Mouse (Mus musculus) small intestine, adult 2 months (tissue): ENCODE data around the gene Hist2h2aa2. TPM values are rescaled to one million over a fixed set of nuclear protein-coding genes. Genes with fewer than 3 reads are reported as not detected.
A peak's percentile ranks its signal among the peaks of the same experiment; 100 is the strongest.
"Not testable (repeated sequence)": the region's sequence is repeated elsewhere in the genome, so short reads cannot be mapped to it uniquely, and the experiment has no call there.

Experiments used
- H3K27ac ChIP-seq: fragments of 200-500 bp; 2 replicates; pipeline ENCODE4 v1.5.1; 2012; ENCODE audit warnings: low read depth, low read length, control low read depth, inconsistent platforms; ENCODE audit not compliant: insufficient read depth
- H3K27me3 ChIP-seq: fragments of 200-500 bp; 2 replicates; pipeline ENCODE4 v1.6.1; 2012; ENCODE audit warnings: mild to moderate bottlenecking, moderate library complexity, low read length, inconsistent platforms; ENCODE audit not compliant: control insufficient read depth, insufficient read depth
- H3K36me3 ChIP-seq: fragments of 200-500 bp; 2 replicates; pipeline ENCODE4 v1.6.1; 2012; ENCODE audit warnings: mild to moderate bottlenecking, low read length, control low read depth, inconsistent platforms; ENCODE audit not compliant: control insufficient read depth, insufficient read depth
- H3K4me1 ChIP-seq: fragments of 200-500 bp; 2 replicates; pipeline ENCODE4 v1.6.1; 2012; ENCODE audit warnings: low read length, inconsistent platforms, mixed read lengths; ENCODE audit not compliant: control insufficient read depth, insufficient read depth, insufficient read length
- H3K4me3 ChIP-seq: fragments of 200-500 bp; 2 replicates; pipeline ENCODE4 v1.5.1; 2012; ENCODE audit warnings: low read depth, mild to moderate bottlenecking, control low read depth, inconsistent platforms, low read length, moderate library complexity
- CTCF ChIP-seq: fragments of 200-500 bp; IDR thresholded peaks from 2 replicates; pipeline ENCODE4 v1.5.1; 2012; ENCODE audit warnings: low read depth, mild to moderate bottlenecking, control low read depth, inconsistent platforms, low read length, moderate library complexity, mixed read lengths; ENCODE audit not compliant: insufficient replicate concordance, insufficient read length; ENCODE audit errors: extremely low read depth
- POLR2A ChIP-seq: fragments of 200-500 bp; IDR thresholded peaks from 2 replicates; pipeline ENCODE4 v1.6.1; 2012; ENCODE audit warnings: low read depth, mild to moderate bottlenecking, control low read depth, inconsistent platforms, low read length, moderate library complexity
- whole genome bisulfite sequencing: fragments of 180-500 bp; shearing (Covaris S2); methylation state at CpG from one replicate; pipeline ENCODE4 v1.1.7; 2018; 5-methylcytosine and 5-hydroxymethylcytosine counted together
- polyA plus RNA-seq: library from polyadenylated mRNA; depleted of rRNA; stranded (reverse); fragments of >200 nt; gene quantifications from 2 replicates; pipeline ENCODE4 v1.2.3, GENCODE M21; 2012; rRNA removed

Hist2h2aa2 gene
- polyA plus RNA-seq = 248 and 339 TPM in 2 replicates

GRCm38 (mm10) chr3:96239949-96240798, at the start of gene Hist2h2aa2:
Gene Hist2h2aa2, minus strand, starts transcription at chr3:96240276.
- 0 out of 2 replicates have a peak, but pooled peaks have one; percentile 34 for TF ChIP-seq POLR2A
- 1% methylated on average over 39 of the region's 85 CpGs for WGBS
- not testable (repeated sequence) for H3K27me3 ChIP-seq, H3K4me1 ChIP-seq, H3K36me3 ChIP-seq
- peak within 1 kb of the TSS; percentile 85 for H3K27ac ChIP-seq
- H3K4me3 ChIP-seq = peak within 1 kb of the TSS; percentile 59

- H3K36me3 ChIP-seq = no peaks in the 10 kb centered on the region
- H3K4me3 ChIP-seq = no peak overlapping the region
- no peaks in the 10 kb centered on the region for H3K4me1 ChIP-seq
- WGBS = 56% methylated on average over 3 of the region's 3 CpGs
- TF ChIP-seq POLR2A (no peak), CTCF (no peak)
- peaks cover 9% of the 10 kb centered on the region for H3K27me3 ChIP-seq
- no peak overlapping the region for H3K27ac ChIP-seq
Measured at GRCm38 (mm10) chr3:96289201-96289600, 49.1 kb upstream of the Hist2h2aa2 start.

DNA sequence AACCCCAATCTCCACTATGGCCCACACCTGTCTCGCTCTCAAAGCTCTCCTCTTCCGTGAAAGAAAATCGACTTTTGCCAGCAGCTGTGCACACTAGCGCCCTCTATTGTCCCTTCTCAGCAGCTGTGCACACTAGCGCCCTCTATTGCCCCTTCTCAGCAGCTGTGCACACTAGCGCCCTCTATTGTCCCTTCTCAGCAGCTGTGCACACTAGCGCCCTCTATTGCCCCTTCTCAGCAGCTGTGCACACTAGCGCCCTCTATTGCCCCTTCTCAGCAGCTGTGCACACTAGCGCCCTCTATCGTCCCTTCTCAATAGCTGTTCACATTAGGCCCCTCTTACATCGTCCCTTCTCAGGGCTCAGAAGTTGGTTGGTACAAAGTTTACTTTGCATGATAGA, 47.3 kb upstream of the Hist2h2aa2 start:
- peaks cover 14% of the 10 kb centered on the region for H3K27me3 ChIP-seq
- 89% methylated on average over 11 of the region's 11 CpGs for WGBS
- H3K27ac ChIP-seq, H3K4me1 ChIP-seq, H3K36me3 ChIP-seq, H3K4me3 ChIP-seq: not testable (repeated sequence)
- peak; percentile 76; the same call in 1 of the 2 replicates for TF ChIP-seq CTCF

DNA sequence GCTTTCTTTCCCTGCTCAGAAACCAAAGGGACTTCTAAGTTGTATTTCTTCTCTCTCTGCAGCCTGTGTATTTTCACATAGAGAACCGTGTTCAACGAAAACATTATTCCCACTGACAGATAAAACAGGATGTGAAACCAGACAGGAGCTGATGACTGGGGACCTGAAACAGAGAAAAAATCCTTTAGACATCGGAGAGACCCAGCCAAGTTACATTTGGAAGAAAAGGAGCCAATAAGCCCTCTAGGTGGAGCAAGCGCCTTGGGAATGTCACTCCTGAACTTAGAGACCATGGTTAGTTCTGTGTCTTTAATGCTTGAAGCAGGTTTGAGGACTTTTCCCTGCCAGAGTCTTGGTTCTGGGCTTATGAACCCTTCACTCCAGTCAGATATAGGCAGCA, 44.4 kb upstream of the Hist2h2aa2 start:
- Histone ChIP-seq H3K36me3 (no peaks in the 10 kb centered on the region), H3K4me1 (no peaks in the 10 kb centered on the region), H3K4me3 (no peak overlapping the region), H3K27ac (no peak overlapping the region), H3K27me3 (peaks cover 10% of the 10 kb centered on the region)
- TF ChIP-seq CTCF = no peak
- TF ChIP-seq POLR2A = no peak
- WGBS = 14% methylated on average over 4 of the region's 4 CpGs

DNA sequence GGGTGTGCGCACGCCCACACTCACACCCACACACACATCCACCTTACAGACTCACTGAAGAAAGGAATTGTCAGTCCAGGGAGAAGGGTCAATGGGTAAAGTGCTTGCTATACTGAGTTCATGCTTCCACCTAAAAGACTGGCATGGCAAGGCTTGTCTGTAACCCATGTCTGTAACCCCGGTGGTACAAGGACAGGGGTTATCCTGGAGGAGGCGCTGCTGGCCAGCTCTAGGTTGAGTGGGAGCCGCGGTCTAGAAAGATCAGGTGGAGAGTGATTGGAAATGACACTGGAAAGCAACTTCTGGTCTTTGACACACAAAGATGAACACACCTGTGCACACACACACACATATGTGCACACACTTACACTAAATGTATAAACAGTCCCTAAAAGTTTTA, 40.6 kb upstream of the Hist2h2aa2 start:
- H3K27me3 ChIP-seq = peaks cover 10% of the 10 kb centered on the region
- H3K36me3 ChIP-seq = no peaks in the 10 kb centered on the region
- no peak overlapping the region for H3K4me3 ChIP-seq
- 64% methylated on average over 6 of the region's 6 CpGs for WGBS
- no peak for TF ChIP-seq POLR2A
- TF ChIP-seq CTCF = no peak
- H3K27ac ChIP-seq = no peak overlapping the region
- peaks cover 3% of the 10 kb centered on the region; the same call in 1 of the 2 replicates for H3K4me1 ChIP-seq

DNA sequence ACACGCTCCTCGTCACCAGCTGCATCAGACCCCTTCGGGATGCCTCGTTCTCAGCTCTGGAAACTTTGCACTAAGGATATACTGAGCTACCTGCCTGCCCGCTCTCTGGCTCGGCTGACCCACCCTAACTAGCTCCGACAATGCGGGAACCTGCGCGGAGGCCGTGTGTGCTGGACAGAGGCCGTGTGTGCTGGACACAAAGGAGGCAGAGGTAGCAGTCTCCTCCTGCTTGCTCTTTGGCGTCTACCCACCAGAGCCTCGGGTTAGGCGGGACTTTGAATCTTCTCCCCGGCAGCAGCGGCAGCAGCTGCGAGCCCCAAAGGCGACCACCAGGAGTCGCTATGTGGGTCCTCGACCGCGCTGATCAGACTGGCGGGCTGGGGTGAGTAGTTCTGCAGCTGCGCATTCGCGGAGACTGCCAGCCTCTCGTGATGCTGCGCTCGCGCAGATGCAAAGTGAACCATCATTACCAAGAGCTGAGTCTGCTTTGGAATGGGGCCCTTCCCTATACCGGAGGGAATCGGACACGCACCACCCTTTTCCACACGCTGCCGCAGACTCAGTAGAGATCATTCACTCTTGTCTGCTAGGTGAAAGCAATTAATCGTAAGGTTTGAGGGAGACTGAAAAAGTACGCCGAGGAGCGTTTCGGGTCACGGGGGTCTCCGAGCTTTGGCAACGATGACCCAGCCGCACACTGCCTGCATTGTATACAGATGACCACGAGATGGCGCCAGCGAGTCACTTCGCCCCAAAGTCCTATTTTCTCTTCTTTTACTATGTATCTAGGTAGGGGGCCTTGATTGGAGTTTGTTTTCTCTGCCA, 37.9 kb upstream of the Hist2h2aa2 start:
- Histone ChIP-seq H3K4me1 (peaks cover 3% of the 10 kb centered on the region; the same call in 1 of the 2 replicates), H3K4me3 (peak overlapping the region; percentile 72), H3K36me3 (no peaks in the 10 kb centered on the region), H3K27me3 (0 out of 2 replicates have a peak, but pooled peaks cover 2% of the 10 kb centered on the region), H3K27ac (peak overlapping the region; percentile 63; the same call in 1 of the 2 replicates)
- TF ChIP-seq CTCF (peak; percentile 82), POLR2A (no peak)
- WGBS = 1% methylated on average over 49 of the region's 49 CpGs

GRCm38 (mm10) chr3:96277428-96277799, 37.3 kb upstream of the Hist2h2aa2 start:
- Histone ChIP-seq H3K4me1 (peaks cover 3% of the 10 kb centered on the region; the same call in 1 of the 2 replicates), H3K36me3 (no peaks in the 10 kb centered on the region), H3K4me3 (peak overlapping the region; percentile 72), H3K27ac (no peak overlapping the region), H3K27me3 (0 out of 2 replicates have a peak, but pooled peaks cover 2% of the 10 kb centered on the region)
- WGBS = 25% methylated on average over 8 of the region's 8 CpGs
- TF ChIP-seq POLR2A (no peak), CTCF (no peak)
